Mouse (Mus musculus) intestine, postnatal 0 days (tissue): ENCODE results near the gene Zfp599. TPM values are rescaled to one million over a fixed set of nuclear protein-coding genes. Genes with fewer than 3 reads are reported as not detected.

ENCODE experiments used
- ATAC-seq: fragments of 200-750 bp; cut with Nextera tagmentation; 2 replicates; pipeline ENCODE4 v1.8.0; 2017; ENCODE audit warnings: mild to moderate bottlenecking, moderate TSS enrichment, moderate library complexity
- H3K27ac ChIP-seq: fragments of 300-500 bp; sonication (generic); 2 replicates; pipeline ENCODE4 v1.5.1; 2014; ENCODE audit warnings: mild to moderate bottlenecking, low read depth, low read length, moderate library complexity
- H3K27me3 ChIP-seq: fragments of 300-500 bp; sonication (generic); replicated peaks from 2 replicates; pipeline ENCODE4 v1.6.1; 2014; ENCODE audit warnings: low read length, mixed read lengths; ENCODE audit not compliant: control insufficient read depth, insufficient read depth
- H3K36me3 ChIP-seq: fragments of 300-500 bp; sonication (generic); 2 replicates; pipeline ENCODE4 v1.6.1; 2014; ENCODE audit warnings: mild to moderate bottlenecking, moderate library complexity; ENCODE audit not compliant: control insufficient read depth, insufficient read depth
- H3K4me1 ChIP-seq: fragments of 300-500 bp; sonication (generic); replicated peaks from 2 replicates; pipeline ENCODE4 v1.6.1; 2014; ENCODE audit warnings: antibody characterized with exemption, low read length, mixed read lengths; ENCODE audit not compliant: control insufficient read depth, insufficient read depth
- H3K4me2 ChIP-seq: fragments of 300-500 bp; sonication (generic); replicated peaks from 2 replicates; pipeline ENCODE4 v1.6.1; 2014; ENCODE audit warnings: low read depth, mild to moderate bottlenecking, moderate library complexity
- H3K4me3 ChIP-seq: fragments of 300-500 bp; sonication (generic); 2 replicates; pipeline ENCODE4 v1.5.1; 2014; ENCODE audit warnings: low read depth, low read length
- H3K9ac ChIP-seq: fragments of 300-500 bp; sonication (generic); 2 replicates; pipeline ENCODE4 v1.6.1; 2014; ENCODE audit warnings: mild to moderate bottlenecking, low read depth, low read length
- H3K9me3 ChIP-seq: fragments of 300-500 bp; sonication (generic); 2 replicates; pipeline ENCODE4 v1.6.1; 2016; ENCODE audit warnings: mixed run types; ENCODE audit not compliant: control insufficient read depth
- CTCF ChIP-seq: sonication (generic); IDR thresholded peaks from 2 replicates; pipeline ENCODE4 v1.5.1; 2016; ENCODE audit warnings: low read depth, mild to moderate bottlenecking, control low read depth, antibody characterized with exemption, moderate library complexity
- whole genome bisulfite sequencing: fragments of 180-500 bp; shearing (Covaris S2); extraction: QIAGEN DNeasy Blood & Tissue Kit; methylation state at CpG from one replicate; pipeline ENCODE4 v1.1.7; 2014; 5-methylcytosine and 5-hydroxymethylcytosine counted together
- polyA plus RNA-seq: library from polyadenylated mRNA; unstranded; fragments of >200 nt; fragmentation: Nextera tagmentation; extraction: Ambion mirVana; gene quantifications from 2 replicates; pipeline ENCODE4 v1.2.1, GENCODE M21; 2015

The Zfp599 gene
- polyA plus RNA-seq, 1 experiment from 2014 or later, result 1.5 TPM

DNA sequence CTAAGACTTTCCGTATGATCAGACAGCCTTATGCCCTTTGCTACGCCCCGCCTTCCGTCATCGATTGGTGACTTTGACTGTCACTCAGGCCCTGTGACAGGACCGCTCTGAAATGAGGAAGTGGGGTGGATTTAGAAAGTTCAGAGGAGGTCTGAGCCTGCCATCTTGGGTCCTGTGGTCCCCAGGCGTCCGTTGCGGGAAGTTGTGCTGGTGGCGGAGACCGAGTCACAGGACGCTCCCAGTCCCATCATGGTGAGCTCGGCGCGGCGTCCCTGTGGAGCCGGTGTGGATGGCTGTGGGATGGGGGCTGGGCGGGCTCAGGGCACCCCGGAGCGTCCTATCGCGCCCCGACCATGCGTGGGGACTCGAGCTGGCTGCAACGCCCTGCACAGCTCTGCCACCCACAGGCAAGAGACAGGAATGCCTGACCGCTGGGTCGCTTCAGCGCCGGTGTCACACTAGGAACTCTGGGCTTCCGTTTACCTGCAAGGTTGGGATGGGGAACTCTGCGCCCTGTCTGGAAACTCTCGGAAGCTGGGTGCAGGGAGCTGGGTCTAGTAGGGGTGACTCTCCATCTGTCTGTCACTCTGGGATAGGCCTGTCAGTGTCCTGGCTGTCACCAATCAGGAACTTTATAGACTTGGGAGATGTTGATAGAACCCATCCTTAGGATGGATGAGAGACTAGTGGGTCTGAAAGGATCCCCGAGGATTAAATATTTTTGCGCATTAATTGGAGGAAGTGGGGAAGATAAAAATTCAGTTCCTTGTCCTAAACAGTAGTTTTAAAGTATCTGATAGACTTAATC lies 33.9 kb downstream of the Zfp599 start, which contains the start of gene Zfp809:
TSS of gene Zfp809 (plus strand) at position 134 of the 808 bp plus-strand sequence.
- Histone ChIP-seq H3K9ac (peak within 1 kb of the TSS; percentile 77), H3K9me3 (no peaks in the 10 kb centered on the region), H3K4me1 (no peaks in the 10 kb centered on the region), H3K4me2 (peak within 1 kb of the TSS; percentile 66), H3K36me3 (no peaks in the 10 kb centered on the region), H3K4me3 (peak within 1 kb of the TSS; percentile 81), H3K27ac (peak within 1 kb of the TSS; percentile 93), H3K27me3 (no peaks in the 10 kb centered on the region)
- under 1% methylated on average over 35 of the region's 35 CpGs for WGBS
- ATAC-seq, result peak; percentile 97
- peak; percentile 94 for TF ChIP-seq CTCF

DNA sequence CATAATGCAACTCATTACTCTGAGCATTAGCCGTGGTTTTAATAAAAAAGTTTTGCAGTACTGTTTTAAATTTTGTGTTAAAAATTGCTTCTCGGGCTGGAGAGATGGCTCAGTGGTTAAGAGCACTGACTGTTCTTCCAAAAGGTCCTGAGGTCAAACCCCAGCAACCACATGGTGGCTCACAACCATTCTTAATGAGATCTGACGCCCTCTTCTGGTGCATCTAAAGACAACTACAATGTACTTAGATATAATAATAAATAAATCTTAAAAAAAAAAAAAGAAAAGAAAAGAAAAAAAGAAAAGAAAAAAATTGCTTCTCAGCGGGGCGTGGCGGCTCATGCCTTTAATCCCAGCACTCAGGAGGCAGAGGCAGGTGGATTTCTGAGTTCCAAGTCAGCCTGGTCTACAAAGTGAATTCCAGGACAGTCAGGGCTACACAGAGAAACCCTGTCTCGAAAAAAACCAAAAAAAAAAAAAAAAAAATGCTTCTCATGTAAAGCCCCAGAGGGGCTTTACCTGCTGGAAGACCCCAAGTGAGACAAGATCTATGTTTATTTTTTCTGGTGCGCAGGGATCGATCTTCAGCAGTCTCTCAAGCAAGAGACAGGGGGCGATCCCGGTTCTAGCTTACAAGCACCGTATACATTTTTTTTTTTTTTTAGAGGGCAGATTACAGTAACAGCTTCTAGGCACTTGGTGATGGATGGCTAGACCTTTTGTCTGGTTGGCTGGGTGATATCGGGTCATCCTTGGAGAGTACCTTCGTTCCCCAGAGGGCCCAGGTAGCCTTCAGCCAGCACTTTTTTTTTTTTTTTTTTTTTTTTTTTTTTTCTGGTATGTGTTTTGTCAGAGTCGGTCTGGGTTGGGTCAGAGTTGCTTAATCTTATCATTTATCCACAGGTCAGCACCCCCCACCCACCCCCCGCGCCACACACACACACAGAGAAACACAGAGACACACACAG lies 34.9 kb downstream of the Zfp599 start:
- Histone ChIP-seq H3K27ac (peak overlapping the region; percentile 93; the same call in 1 of the 2 replicates), H3K9me3 (no peaks in the 10 kb centered on the region), H3K36me3 (no peaks in the 10 kb centered on the region), H3K4me3 (peak overlapping the region; percentile 81), H3K9ac (peak overlapping the region; percentile 34; the same call in 1 of the 2 replicates), H3K4me1 (no peaks in the 10 kb centered on the region), H3K27me3 (no peaks in the 10 kb centered on the region), H3K4me2 (peak overlapping the region; percentile 66)
- WGBS, result 23% methylated on average over 17 of the region's 17 CpGs
- TF ChIP-seq CTCF, result peak; percentile 59
- ATAC-seq, result peak; percentile 46; the same call in 1 of the 2 replicates

DNA sequence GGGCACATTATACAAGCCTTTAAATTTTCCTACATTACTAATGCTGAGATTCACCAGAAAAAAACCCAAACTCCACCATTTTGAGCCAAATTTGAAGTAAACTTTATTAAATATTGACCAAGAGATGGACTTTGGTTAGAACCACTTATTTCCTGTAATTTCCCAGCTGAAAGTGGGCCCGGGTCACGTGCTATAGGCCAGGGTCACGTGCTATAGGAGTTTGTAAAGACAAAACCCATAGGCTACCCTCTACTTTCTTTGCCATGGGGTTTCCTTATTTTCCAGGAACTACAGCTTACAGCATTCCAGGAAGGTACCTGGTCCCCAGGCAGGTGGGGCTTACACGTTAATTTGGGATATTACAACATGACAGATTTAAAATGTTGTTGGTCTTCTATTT lies 35.6 kb downstream of the Zfp599 start:
- Histone ChIP-seq H3K4me3 (no peak overlapping the region), H3K27ac (no peak overlapping the region), H3K4me2 (no peak overlapping the region), H3K27me3 (no peaks in the 10 kb centered on the region), H3K4me1 (no peaks in the 10 kb centered on the region), H3K9me3 (no peaks in the 10 kb centered on the region), H3K9ac (no peak overlapping the region), H3K36me3 (no peaks in the 10 kb centered on the region)
- 66% methylated on average over 4 of the region's 4 CpGs for WGBS
- no peak for ATAC-seq
- no peak for TF ChIP-seq CTCF

DNA sequence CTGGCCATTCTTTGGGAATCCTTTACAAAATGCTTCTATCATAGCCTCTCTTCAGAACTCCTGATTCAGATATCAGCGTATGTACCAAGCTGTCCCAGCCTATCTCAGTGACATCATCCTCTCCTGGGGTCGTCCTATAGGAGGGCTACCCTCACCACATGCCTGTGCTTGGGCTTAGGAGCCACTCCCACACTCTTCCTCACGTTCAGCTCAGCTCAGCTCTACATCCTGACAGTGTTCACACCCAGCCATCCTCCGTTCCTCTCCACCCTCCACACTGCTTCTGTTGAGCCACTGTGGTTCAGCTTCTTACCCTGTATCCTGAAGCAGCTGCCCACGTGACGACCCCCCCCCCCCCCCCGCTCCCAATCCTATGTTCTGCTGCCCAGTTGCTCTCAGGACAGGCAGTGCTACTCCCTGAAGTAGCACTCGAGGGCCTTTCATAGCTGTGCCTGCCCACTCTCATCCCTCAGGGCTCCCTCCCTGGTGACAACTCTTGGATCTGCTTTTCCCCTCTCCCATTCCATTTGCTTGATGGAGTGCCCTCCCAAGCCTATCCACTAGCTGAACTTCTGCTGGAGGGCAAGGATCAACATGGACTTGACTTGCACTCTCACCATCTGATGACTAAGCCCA lies 41.7 kb downstream of the Zfp599 start:
- Histone ChIP-seq H3K4me2 (no peak overlapping the region), H3K4me1 (no peaks in the 10 kb centered on the region), H3K9me3 (no peaks in the 10 kb centered on the region), H3K4me3 (no peak overlapping the region), H3K27ac (no peak overlapping the region), H3K27me3 (no peaks in the 10 kb centered on the region), H3K9ac (no peak overlapping the region), H3K36me3 (no peaks in the 10 kb centered on the region)
- WGBS, result 41% methylated on average over 7 of the region's 8 CpGs
- no peak for TF ChIP-seq CTCF
- ATAC-seq, result no peak

- no peaks in the 10 kb centered on the region for H3K27me3 ChIP-seq
- no peak overlapping the region for H3K4me2 ChIP-seq
- H3K9ac ChIP-seq, result no peak overlapping the region
- H3K9me3 ChIP-seq, result no peaks in the 10 kb centered on the region
- H3K36me3 ChIP-seq, result no peaks in the 10 kb centered on the region
- H3K4me3 ChIP-seq, result no peak overlapping the region
- H3K4me1 ChIP-seq, result no peaks in the 10 kb centered on the region
- 57% methylated on average over 3 of the region's 3 CpGs for WGBS
- H3K27ac ChIP-seq, result no peak overlapping the region
- ATAC-seq, result no peak
- no peak for TF ChIP-seq CTCF
Measured at GRCm38 (mm10) chr9:22216705-22217104, 43.0 kb downstream of the Zfp599 start.
